Mouse (Mus musculus) ES-E14 (cell line): Measurements from ENCODE around the gene Olfr1163. TPM values are rescaled to one million over a fixed set of nuclear protein-coding genes. Genes with fewer than 3 reads are reported as not detected.

Experiments
- total RNA-seq: library from RNA; depleted of rRNA; stranded (reverse); fragments of 300-350 nt; gene quantifications from 2 replicates; pipeline ENCODE4 v1.2.3, GENCODE M21; 2012; rRNA removed

Olfr1163 gene
- total RNA-seq, 1 experiment = not detected

Other genes starting within 250 kb of the Olfr1163 start
- not detected in 2 replicates for gene Olfr1148, start 241.3 kb downstream of the Olfr1163 start, total RNA-seq
- gene Olfr1150-ps1, start 227.8 kb downstream of the Olfr1163 start, total RNA-seq = not detected in 2 replicates
- gene Olfr1151, start 216.0 kb downstream of the Olfr1163 start, total RNA-seq = not detected in 2 replicates
- not detected in 2 replicates for gene Olfr1152, start 205.3 kb downstream of the Olfr1163 start, total RNA-seq
- not detected in 2 replicates for gene Olfr1153, start 176.9 kb downstream of the Olfr1163 start, total RNA-seq
- gene Olfr1154, start 166.7 kb downstream of the Olfr1163 start, total RNA-seq = not detected in 2 replicates
- not detected in 2 replicates for gene Olfr1155, start 126.7 kb downstream of the Olfr1163 start, total RNA-seq
- not detected in 2 replicates for gene Olfr1156, start 118.7 kb downstream of the Olfr1163 start, total RNA-seq
- gene Olfr1157, start 103.5 kb downstream of the Olfr1163 start, total RNA-seq = not detected in 2 replicates
- gene Olfr74, start 97.2 kb downstream of the Olfr1163 start, total RNA-seq = not detected in 2 replicates
- gene Olfr1158, start 81.7 kb downstream of the Olfr1163 start, total RNA-seq = not detected in 2 replicates
- gene Olfr1160, start 63.6 kb downstream of the Olfr1163 start, total RNA-seq = not detected in 2 replicates
- not detected in 2 replicates for gene Olfr1161, start 49.1 kb downstream of the Olfr1163 start, total RNA-seq
- not detected in 2 replicates for gene Olfr73, start 34.1 kb downstream of the Olfr1163 start, total RNA-seq
- gene Olfr1162, start 20.7 kb downstream of the Olfr1163 start, total RNA-seq = not detected in 2 replicates
- not detected in 2 replicates for gene Olfr1164, start 22.1 kb upstream of the Olfr1163 start, total RNA-seq
- gene Olfr1166, start 56.4 kb upstream of the Olfr1163 start, total RNA-seq = not detected in 2 replicates
- not detected in 2 replicates for gene Olfr1167, start 83.4 kb upstream of the Olfr1163 start, total RNA-seq
- gene Olfr1168, start 110.0 kb upstream of the Olfr1163 start, total RNA-seq = not detected in 2 replicates
- gene Olfr1170, start 156.5 kb upstream of the Olfr1163 start, total RNA-seq = not detected in 2 replicates
- not detected in 2 replicates for gene Olfr1173, start 208.0 kb upstream of the Olfr1163 start, total RNA-seq
- not detected in 2 replicates for gene Olfr1174-ps, start 243.3 kb upstream of the Olfr1163 start, total RNA-seq